Mouse (Mus musculus) frontal cortex, postnatal 14 days (tissue): ENCODE data around the gene Olfr1084.
"Not testable (repeated sequence)": the region's sequence is repeated elsewhere in the genome, so short reads cannot be mapped to it uniquely, and the experiment has no call there.

Source experiments
- DNase-seq, 2 experiments: peaks; one replicate each; pipeline ENCODE4 v3.0.0; 2022; ENCODE audit warnings: low spot score in 2 of 2

The Olfr1084 gene

GRCm38 (mm10) chr2:86639625-86640024, at the start of gene Olfr1084:
Olfr1084 (minus strand) TSS chr2:86639725.
- not testable (repeated sequence) for DNase-seq

GRCm38 (mm10) chr2:86679992-86680391, 40.5 kb upstream of the Olfr1084 start, which contains the start of gene Olfr1086:
Olfr1086 (minus strand) TSS chr2:86680092.
- no peak for DNase-seq

GRCm38 (mm10) chr2:86661919-86662318, 22.4 kb upstream of the Olfr1084 start, which contains the start of gene Olfr1085:
Olfr1085 (minus strand) TSS chr2:86662019.
- no peak for DNase-seq

GRCm38 (mm10) chr2:86598866-86599265, 40.7 kb downstream of the Olfr1084 start, which contains the start of gene Olfr1082:
Olfr1082 (minus strand) TSS chr2:86598966.
- not testable (repeated sequence) for DNase-seq
